Mouse (Mus musculus) CH12.LX (cell line): ENCODE data around the gene Mttp. TPM values are rescaled to one million over a fixed set of nuclear protein-coding genes. Genes with fewer than 3 reads are reported as not detected.
A peak's percentile ranks its signal among the peaks of the same experiment; 100 is the strongest.

Experiments used
- DNase-seq: peaks from one replicate; pipeline ENCODE4 v3.0.0-alpha.2; 2013; ENCODE audit errors: extremely low read depth
- H3K27ac ChIP-seq: 2 replicates; pipeline ENCODE4 v1.5.1; 2012; ENCODE audit warnings: low read depth, mild to moderate bottlenecking, control low read depth, moderate library complexity; ENCODE audit not compliant: insufficient read depth
- H3K27me3 ChIP-seq: replicated peaks from 2 replicates; pipeline ENCODE3; 2012; ENCODE audit warnings: inconsistent platforms
- H3K36me3 ChIP-seq, 2 experiments: replicated peaks in 1 of 2; 2 replicates each; pipeline versions ENCODE3 to v1.6.1; 2012; ENCODE audit warnings: inconsistent platforms in 1 of 2, low read length in 1 of 2, mild to moderate bottlenecking in 1 of 2, mixed read lengths in 1 of 2, moderate library complexity in 1 of 2; ENCODE audit not compliant: control insufficient read depth in 1 of 2, insufficient read depth in 1 of 2
- H3K4me1 ChIP-seq, 2 experiments: 2 replicates each; pipeline ENCODE4 v1.6.1; 2012; ENCODE audit warnings: inconsistent platforms in 1 of 2, moderate library complexity in 1 of 2; ENCODE audit not compliant: insufficient read depth in 2 of 2, control insufficient read depth in 1 of 2
- H3K4me2 ChIP-seq: 2 replicates; pipeline ENCODE4 v1.6.1; 2012; ENCODE audit warnings: low read depth, mild to moderate bottlenecking, control low read depth; ENCODE audit not compliant: poor library complexity, insufficient read depth, severe bottlenecking
- H3K4me3 ChIP-seq, 3 experiments: fragments of 150-350 bp in 1 of 3; sonication (generic) in 1 of 3; replicated peaks in 1 of 3; 2 replicates each; pipeline versions ENCODE3 to v1.5.1; 2011 to 2012; ENCODE audit warnings: low read depth in 2 of 3, low read length in 2 of 3, mild to moderate bottlenecking in 2 of 3, moderate library complexity in 2 of 3, control low read depth in 1 of 3, improper control_type of control experiment in 1 of 3, inconsistent platforms in 1 of 3, mixed read lengths in 1 of 3; ENCODE audit not compliant: poor library complexity in 1 of 3
- H3K79me2 ChIP-seq: replicated peaks from 2 replicates; pipeline ENCODE4 v1.6.1; 2012; ENCODE audit warnings: mild to moderate bottlenecking, moderate library complexity; ENCODE audit not compliant: control insufficient read depth, poor library complexity, insufficient read depth, severe bottlenecking; ENCODE audit errors: extremely low read depth
- H3K9ac ChIP-seq: 2 replicates; pipeline ENCODE4 v1.6.1; 2012; ENCODE audit warnings: low read depth, mild to moderate bottlenecking, control low read depth, moderate library complexity; ENCODE audit not compliant: insufficient read depth
- H3K9me3 ChIP-seq: replicated peaks from 2 replicates; pipeline ENCODE3; 2012; ENCODE audit warnings: low read length, inconsistent platforms, mixed read lengths
- ELF1 ChIP-seq: IDR thresholded peaks from 2 replicates; pipeline ENCODE4 v1.6.1; 2014; ENCODE audit warnings: low read depth, mild to moderate bottlenecking, inconsistent platforms, low read length, improper control_type of control experiment
- IRF4 ChIP-seq: IDR thresholded peaks from 2 replicates; pipeline ENCODE4 v1.6.1; 2014; ENCODE audit warnings: low read depth, mild to moderate bottlenecking, inconsistent platforms, low read length, improper control_type of control experiment
- KAT2A ChIP-seq: IDR thresholded peaks from 2 replicates; pipeline ENCODE4 v1.6.1; 2012; ENCODE audit warnings: low read length, improper control_type of control experiment, inconsistent platforms; ENCODE audit not compliant: insufficient replicate concordance
- MAFK ChIP-seq: IDR thresholded peaks from 2 replicates; pipeline ENCODE4 v1.6.1; 2011; ENCODE audit warnings: low read length, improper control_type of control experiment; ENCODE audit not compliant: insufficient replicate concordance
- MAZ ChIP-seq: IDR thresholded peaks from 2 replicates; pipeline ENCODE4 v1.6.1; 2012; ENCODE audit warnings: low read depth, mild to moderate bottlenecking, inconsistent platforms, low read length, improper control_type of control experiment, moderate library complexity
- NELFE ChIP-seq: IDR thresholded peaks from 2 replicates; pipeline ENCODE4 v1.6.1; 2011; ENCODE audit warnings: low read depth, low read length, improper control_type of control experiment
- RAD21 ChIP-seq: IDR thresholded peaks from 2 replicates; pipeline ENCODE4 v1.6.1; 2011; ENCODE audit warnings: low read depth, mild to moderate bottlenecking, low read length, improper control_type of control experiment, moderate library complexity
- TBP ChIP-seq: conservative IDR thresholded peaks from 2 replicates; pipeline ENCODE4 v1.6.1; 2011; ENCODE audit warnings: low read depth, low read length, improper control_type of control experiment
- dilution Hi-C: fragments of 300-500 bp; cut with MboI; formaldehyde crosslinking; loops from 2 replicates; pipeline ENCODE4 v1.14.3; 2020; ENCODE audit warnings: low sequenced_read_pairs; ENCODE audit not compliant: extremely low pct_unique_long_range_greater_than_20kb, extremely low pct_ligation_motif_present
- in situ Hi-C: fragments of 300-500 bp; cut with MboI; formaldehyde crosslinking; loops from 3 replicates; pipeline ENCODE4 v1.14.3; 2019; ENCODE audit warnings: low sequenced_read_pairs, low pct_ligation_motif_present, low pct_unique_long_range_greater_than_20kb, mixed read lengths
- polyA plus RNA-seq: library from polyadenylated mRNA; unstranded; fragments of >175 nt; gene quantifications from 2 replicates; pipeline ENCODE4 v1.2.1, GENCODE M21; 2012; ENCODE audit warnings: low read depth; ENCODE audit not compliant: insufficient read length
- total RNA-seq, 2 experiments: library from RNA; depleted of rRNA; stranded (reverse); fragments of 300-350 nt in 1 of 2; fragments of >200 nt in 1 of 2; gene quantifications; 2 replicates each; pipeline ENCODE4 v1.2.3; 2012 to 2014

Mttp gene
- total and polyA plus RNA-seq, 3 experiments, result 4.5 to 6.3 (median 5.9) TPM

- dilution Hi-C loops, result no loop called here
- TF ChIP-seq TBP (no peak), RAD21 (no peak), NELFE (no peak), KAT2A (no peak), IRF4 (no peak), MAFK (peak; percentile 80), ELF1 (no peak), MAZ (no peak)
- TF ChIP-seq, all 38 proteins: peak for 1
- no peaks in the 10 kb centered on the region for H3K79me2 ChIP-seq
- peaks cover 9 to 26% of the 10 kb centered on the region in 2 experiments for H3K4me1 ChIP-seq
- H3K27me3 ChIP-seq, result no peaks in the 10 kb centered on the region
- in situ Hi-C loops, result no loop called here
- H3K9ac ChIP-seq, result no peak overlapping the region
- no peak overlapping the region for H3K4me2 ChIP-seq
- no peak overlapping the region for H3K27ac ChIP-seq
- H3K4me3 ChIP-seq, result no peak overlapping the region
- no peaks in the 10 kb centered on the region for H3K9me3 ChIP-seq
- H3K36me3 ChIP-seq, result no peaks in the 10 kb centered on the region
- no peak for DNase-seq
Measured at GRCm38 (mm10) chr3:138040938-138041337, 103.8 kb downstream of the Mttp start.

Other genes with a start within 250 kb of the Mttp start
- 146 and 169 TPM in 2 replicates for gene Lamtor3, start 226.5 kb downstream of the Mttp start, total RNA-seq (2012; rRNA removed)
- gene Lamtor3, start 226.5 kb downstream of the Mttp start, total RNA-seq (2014; rRNA removed), result 245 and 260 TPM in 2 replicates
- gene Lamtor3, start 226.5 kb downstream of the Mttp start, polyA plus RNA-seq, result 147 and 155 TPM in 2 replicates
- gene Dapp1, start 163.4 kb downstream of the Mttp start, total RNA-seq (2012; rRNA removed), result 55.5 and 63.6 TPM in 2 replicates
- gene Dapp1, start 163.4 kb downstream of the Mttp start, total RNA-seq (2014; rRNA removed), result 53.5 and 66.4 TPM in 2 replicates
- gene Dapp1, start 163.4 kb downstream of the Mttp start, polyA plus RNA-seq, result 62.8 and 81.7 TPM in 2 replicates
- gene 1110002E22Rik, start 79.9 kb downstream of the Mttp start, total RNA-seq (2012; rRNA removed), result 1.3 and 2.0 TPM in 2 replicates
- gene 1110002E22Rik, start 79.9 kb downstream of the Mttp start, total RNA-seq (2014; rRNA removed), result 0.43 and 0.66 TPM in 2 replicates
- gene 1110002E22Rik, start 79.9 kb downstream of the Mttp start, polyA plus RNA-seq, result 2.3 and 2.6 TPM in 2 replicates
- gene Gm5105, start 77.6 kb downstream of the Mttp start, total RNA-seq (2012; rRNA removed), result 0.13 TPM in 1 of 2 replicates, not detected in the other
- gene Gm5105, start 77.6 kb downstream of the Mttp start, total RNA-seq (2014; rRNA removed), result not detected in 2 replicates
- gene Gm5105, start 77.6 kb downstream of the Mttp start, polyA plus RNA-seq, result not detected in 2 replicates
- 38.0 and 43.9 TPM in 2 replicates for gene Trmt10a, start 1.5 kb downstream of the Mttp start, total RNA-seq (2012; rRNA removed)
- 31.6 and 33.1 TPM in 2 replicates for gene Trmt10a, start 1.5 kb downstream of the Mttp start, total RNA-seq (2014; rRNA removed)
- 65.7 and 90.4 TPM in 2 replicates for gene Trmt10a, start 1.5 kb downstream of the Mttp start, polyA plus RNA-seq
- gene 4930579F01Rik, start 48.9 kb upstream of the Mttp start, total RNA-seq (2012; rRNA removed), result not detected in 2 replicates
- gene 4930579F01Rik, start 48.9 kb upstream of the Mttp start, total RNA-seq (2014; rRNA removed), result not detected in 2 replicates
- not detected in 2 replicates for gene 4930579F01Rik, start 48.9 kb upstream of the Mttp start, polyA plus RNA-seq
- not detected in 2 replicates for gene Adh7, start 72.8 kb upstream of the Mttp start, total RNA-seq (2012; rRNA removed)
- gene Adh7, start 72.8 kb upstream of the Mttp start, total RNA-seq (2014; rRNA removed), result not detected in 2 replicates
- gene Adh7, start 72.8 kb upstream of the Mttp start, polyA plus RNA-seq, result not detected in 2 replicates
- gene Adh1, start 116.0 kb upstream of the Mttp start, total RNA-seq (2012; rRNA removed), result 0.13 TPM in 1 of 2 replicates, not detected in the other
- not detected in 2 replicates for gene Adh1, start 116.0 kb upstream of the Mttp start, total RNA-seq (2014; rRNA removed)
- not detected in 2 replicates for gene Adh1, start 116.0 kb upstream of the Mttp start, polyA plus RNA-seq
- not detected in 2 replicates for gene Adh6a, start 168.3 kb upstream of the Mttp start, total RNA-seq (2012; rRNA removed)
- gene Adh6a, start 168.3 kb upstream of the Mttp start, total RNA-seq (2014; rRNA removed), result not detected in 2 replicates
- gene Adh6a, start 168.3 kb upstream of the Mttp start, polyA plus RNA-seq, result not detected in 2 replicates
- gene Adh6b, start 196.8 kb upstream of the Mttp start, total RNA-seq (2012; rRNA removed), result not detected in 2 replicates
- not detected in 2 replicates for gene Adh6b, start 196.8 kb upstream of the Mttp start, total RNA-seq (2014; rRNA removed)
- gene Adh6b, start 196.8 kb upstream of the Mttp start, polyA plus RNA-seq, result not detected in 2 replicates